Mouse (Mus musculus): ENCODE data around the gene Mup16. TPM values are rescaled to one million over a fixed set of nuclear protein-coding genes. Genes with fewer than 3 reads are reported as not detected.

Mup16 gene
- total RNA-seq (2023; ENCODE audit: inconsistent age), result not detected in 4 replicates

GRCm38 (mm10) chr4:61519431-61519830, at the start of gene Mup16:
Gene Mup16 (minus strand): TSS chr4:61519531.

Other genes with a start within 250 kb of the Mup16 start
- gene Mup14, start 215.5 kb downstream of the Mup16 start, total RNA-seq (2023; ENCODE audit: inconsistent age), result not detected in 4 replicates
- gene Mup15, start 79.8 kb downstream of the Mup16 start, total RNA-seq (2023; ENCODE audit: inconsistent age), result not detected in 4 replicates
- not detected in 4 replicates for gene Mup17, start 76.3 kb upstream of the Mup16 start, total RNA-seq (2023; ENCODE audit: inconsistent age)
- not detected in 4 replicates for gene Mup18, start 154.6 kb upstream of the Mup16 start, total RNA-seq (2023; ENCODE audit: inconsistent age)